Mouse (Mus musculus): ENCODE data around the gene Scn4a. TPM values are rescaled to one million over a fixed set of nuclear protein-coding genes. Genes with fewer than 3 reads are reported as not detected.
A peak's percentile ranks its signal among the peaks of the same experiment; 100 is the strongest.

The Scn4a gene
- total and polyA plus RNA-seq, 3 experiments = 11.9 to 22.8 (median 22.1) TPM

DNA sequence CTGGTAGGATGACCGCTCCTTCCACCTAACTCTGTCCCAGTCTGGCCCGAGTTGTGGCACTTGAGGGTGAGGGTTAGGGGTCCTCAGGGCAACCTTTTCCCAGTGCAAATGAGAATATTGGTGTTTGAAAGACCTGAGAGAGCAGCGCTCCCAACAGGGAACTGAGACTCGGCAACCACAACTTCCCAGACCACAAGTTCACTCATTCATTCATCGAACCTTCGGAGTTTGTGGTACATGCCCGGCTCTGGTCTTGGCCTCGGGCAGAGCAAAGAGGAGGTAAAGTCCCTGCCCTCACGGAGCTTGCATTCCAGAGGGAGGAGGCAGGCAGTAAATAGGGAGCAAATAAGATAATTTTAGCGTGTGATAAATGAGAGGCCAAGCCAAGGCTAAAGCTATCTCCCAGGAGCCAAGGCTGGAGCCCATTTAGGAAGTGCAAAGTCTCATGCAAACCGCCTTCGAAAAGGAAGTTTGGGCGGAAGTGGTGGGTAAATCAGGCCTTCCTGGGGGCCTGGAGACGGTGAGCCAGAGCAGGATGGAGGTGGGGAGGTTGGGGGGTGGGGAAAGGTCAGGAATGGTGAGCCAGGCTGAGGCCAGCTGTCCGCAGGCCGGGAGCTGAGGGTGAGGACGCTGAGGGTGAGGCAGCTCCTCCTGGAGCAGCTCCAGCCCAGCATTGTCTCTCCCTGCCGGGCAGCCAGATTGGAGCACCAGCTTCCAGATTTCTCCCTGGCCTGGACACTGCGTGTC lies 2.5 kb upstream of the Scn4a start:
- 0 out of 2 replicates have a peak overlapping the region, but pooled peaks have one; percentile 9 for H3K27ac ChIP-seq
- H3K36me3 ChIP-seq (ENCODE audit: control insufficient read depth, insufficient read depth, low read length) = no peaks in the 10 kb centered on the region
- H3K27me3 ChIP-seq (ENCODE audit: control insufficient read depth, insufficient read depth, low read length) = no peaks in the 10 kb centered on the region
- 32% methylated on average over 19 of the region's 19 CpGs for WGBS
- intact Hi-C loops (cut with DNase I) = no loop called here
- no peak overlapping the region for H3K9ac ChIP-seq (ENCODE audit: low read depth, low read length)
- TF ChIP-seq EP300 (IDR thresholded peaks at IDR 0.05; ENCODE audit: insufficient read depth, low read depth, low read length) (no peak), CTCF (IDR thresholded peaks at IDR 0.05) (no peak), POLR2A (IDR thresholded peaks at IDR 0.05; ENCODE audit: insufficient read depth, low read depth, low read length) (no peak)
- H3K4me3 ChIP-seq = no peak overlapping the region
- H3K4me1 ChIP-seq (ENCODE audit: control insufficient read depth, insufficient read depth, low read length) = peaks cover 4% of the 10 kb centered on the region; the same call in 1 of the 2 replicates
- peak in 1 of 2 experiments; percentile 43 for DNase-seq
- no peaks in the 10 kb centered on the region for H3K79me2 ChIP-seq (replicated peaks; ENCODE audit: control insufficient read depth, insufficient read depth, low read length)

DNA sequence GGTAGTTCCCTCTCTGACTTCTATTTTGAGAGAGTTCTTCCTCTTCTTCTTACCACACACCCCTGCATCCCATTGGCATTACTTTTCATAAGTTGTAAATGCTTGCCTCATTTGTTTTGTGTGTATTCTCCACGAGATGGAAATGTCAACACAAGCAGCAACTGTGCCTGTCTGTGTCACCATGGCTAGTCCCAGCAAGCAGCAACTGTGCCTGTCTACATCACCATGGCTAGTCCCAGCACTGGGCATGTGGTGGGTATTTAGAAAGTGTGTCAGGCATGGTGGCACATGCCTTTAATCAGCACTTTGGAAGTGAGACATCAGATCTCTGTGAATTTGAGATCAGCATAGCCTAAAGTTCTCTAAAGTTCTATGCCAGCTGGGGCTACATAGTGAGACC lies 1.1 kb upstream of the Scn4a start:
- TF ChIP-seq CTCF (IDR thresholded peaks at IDR 0.05) (no peak), EP300 (IDR thresholded peaks at IDR 0.05; ENCODE audit: insufficient read depth, low read depth, low read length) (no peak), POLR2A (IDR thresholded peaks at IDR 0.05; ENCODE audit: insufficient read depth, low read depth, low read length) (no peak)

DNA sequence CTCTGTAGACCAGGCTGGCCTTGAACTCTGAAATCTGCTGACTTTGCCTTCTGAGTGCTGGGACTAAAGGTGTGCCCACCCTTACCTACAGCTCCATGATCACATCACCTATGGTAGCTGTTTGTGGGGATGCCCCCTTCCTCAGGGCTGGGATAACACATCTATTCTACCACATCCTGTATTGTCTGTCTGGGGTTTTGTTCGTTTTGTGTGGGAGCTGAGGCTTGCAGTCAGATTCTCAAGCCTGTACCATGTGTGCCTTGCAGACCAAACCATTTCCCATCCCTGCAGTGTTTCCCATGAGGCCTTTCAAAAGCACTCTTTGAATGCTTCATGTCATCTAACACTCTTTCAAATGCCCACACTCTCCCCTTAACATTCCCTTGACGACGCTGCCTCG lies 1.1 kb downstream of the Scn4a start:
- Histone ChIP-seq H3K36me3 (ENCODE audit: control insufficient read depth, insufficient read depth, low read length) (no peaks in the 10 kb centered on the region), H3K4me1 (ENCODE audit: control insufficient read depth, insufficient read depth, low read length) (peaks cover 4% of the 10 kb centered on the region; the same call in 1 of the 2 replicates), H3K27me3 (ENCODE audit: control insufficient read depth, insufficient read depth, low read length) (no peaks in the 10 kb centered on the region), H3K27ac (no peak overlapping the region), H3K4me3 (no peak overlapping the region), H3K79me2 (replicated peaks; ENCODE audit: control insufficient read depth, insufficient read depth, low read length) (no peaks in the 10 kb centered on the region), H3K9ac (ENCODE audit: low read depth, low read length) (no peak overlapping the region)
- WGBS = 71% methylated on average over 4 of the region's 4 CpGs
- no peak for DNase-seq
- intact Hi-C loops (cut with DNase I) = no loop called here
- TF ChIP-seq POLR2A (IDR thresholded peaks at IDR 0.05; ENCODE audit: insufficient read depth, low read depth, low read length) (no peak), CTCF (IDR thresholded peaks at IDR 0.05) (no peak), EP300 (IDR thresholded peaks at IDR 0.05; ENCODE audit: insufficient read depth, low read depth, low read length) (no peak)

More for the DNA sequence above, 1.1 kb upstream of the Scn4a start:
- H3K27ac ChIP-seq = no peak overlapping the region
- H3K79me2 ChIP-seq (replicated peaks; ENCODE audit: control insufficient read depth, insufficient read depth, low read length) = no peaks in the 10 kb centered on the region
- intact Hi-C loops (cut with DNase I) = no loop called here
- no peak overlapping the region for H3K9ac ChIP-seq (ENCODE audit: low read depth, low read length)
- peaks cover 4% of the 10 kb centered on the region; the same call in 1 of the 2 replicates for H3K4me1 ChIP-seq (ENCODE audit: control insufficient read depth, insufficient read depth, low read length)
- H3K36me3 ChIP-seq (ENCODE audit: control insufficient read depth, insufficient read depth, low read length) = no peaks in the 10 kb centered on the region
- 50% methylated on average over 1 of the region's 1 CpGs for WGBS
- no peak overlapping the region for H3K4me3 ChIP-seq
- DNase-seq = no peak
- no peaks in the 10 kb centered on the region for H3K27me3 ChIP-seq (ENCODE audit: control insufficient read depth, insufficient read depth, low read length)

DNA sequence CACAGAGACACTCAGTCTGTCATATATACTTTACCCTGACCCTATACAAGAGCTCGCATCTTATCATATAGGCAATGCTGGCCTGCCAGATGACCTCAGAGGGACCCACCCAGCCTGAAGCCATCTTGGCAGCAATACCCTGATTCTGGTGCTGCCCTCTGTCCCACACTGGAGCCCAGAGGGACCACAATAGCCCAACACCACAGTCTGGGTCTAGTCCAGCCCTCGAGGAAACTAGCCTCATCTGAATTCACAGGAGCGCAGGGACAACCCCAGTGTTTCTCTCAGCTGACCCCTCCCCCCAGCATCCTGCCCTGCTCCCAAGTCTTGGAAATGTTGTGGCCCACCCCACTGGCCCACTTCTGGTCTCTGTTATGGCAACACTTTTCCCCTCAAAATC lies 1.8 kb downstream of the Scn4a start:
- no peak overlapping the region for H3K9ac ChIP-seq (ENCODE audit: low read depth, low read length)
- no peaks in the 10 kb centered on the region for H3K36me3 ChIP-seq (ENCODE audit: control insufficient read depth, insufficient read depth, low read length)
- no peak for DNase-seq
- H3K27me3 ChIP-seq (ENCODE audit: control insufficient read depth, insufficient read depth, low read length) = no peaks in the 10 kb centered on the region
- no peaks in the 10 kb centered on the region for H3K79me2 ChIP-seq (replicated peaks; ENCODE audit: control insufficient read depth, insufficient read depth, low read length)
- H3K4me3 ChIP-seq = no peak overlapping the region
- no peak overlapping the region for H3K27ac ChIP-seq
- H3K4me1 ChIP-seq (ENCODE audit: control insufficient read depth, insufficient read depth, low read length) = peaks cover 4% of the 10 kb centered on the region; the same call in 1 of the 2 replicates
- TF ChIP-seq POLR2A (IDR thresholded peaks at IDR 0.05; ENCODE audit: insufficient read depth, low read depth, low read length) (no peak), CTCF (IDR thresholded peaks at IDR 0.05) (no peak), EP300 (IDR thresholded peaks at IDR 0.05; ENCODE audit: insufficient read depth, low read depth, low read length) (no peak)
- intact Hi-C loops (cut with DNase I) = no loop called here
- 72% methylated on average over 3 of the region's 3 CpGs for WGBS

GRCm38 (mm10) chr11:106350853-106351252 lies 2.2 kb downstream of the Scn4a start:
- Histone ChIP-seq H3K4me1 (ENCODE audit: control insufficient read depth, insufficient read depth, low read length) (peaks cover 4% of the 10 kb centered on the region; the same call in 1 of the 2 replicates), H3K79me2 (replicated peaks; ENCODE audit: control insufficient read depth, insufficient read depth, low read length) (no peaks in the 10 kb centered on the region), H3K27ac (no peak overlapping the region), H3K27me3 (ENCODE audit: control insufficient read depth, insufficient read depth, low read length) (no peaks in the 10 kb centered on the region), H3K36me3 (ENCODE audit: control insufficient read depth, insufficient read depth, low read length) (no peaks in the 10 kb centered on the region), H3K4me3 (no peak overlapping the region), H3K9ac (ENCODE audit: low read depth, low read length) (no peak overlapping the region)
- DNase-seq = no peak
- TF ChIP-seq EP300 (IDR thresholded peaks at IDR 0.05; ENCODE audit: insufficient read depth, low read depth, low read length) (no peak), CTCF (IDR thresholded peaks at IDR 0.05) (no peak), POLR2A (IDR thresholded peaks at IDR 0.05; ENCODE audit: insufficient read depth, low read depth, low read length) (no peak)
- intact Hi-C loops (cut with DNase I) = no loop called here
- WGBS = 84% methylated on average over 5 of the region's 5 CpGs

- intact Hi-C loops (cut with DNase I) = no loop called here
- H3K9ac ChIP-seq (ENCODE audit: low read depth, low read length) = no peak overlapping the region
- no peaks in the 10 kb centered on the region for H3K36me3 ChIP-seq (ENCODE audit: control insufficient read depth, insufficient read depth, low read length)
- WGBS = 65% methylated on average over 6 of the region's 6 CpGs
- no peak overlapping the region for H3K4me3 ChIP-seq
- no peak overlapping the region for H3K27ac ChIP-seq
- peaks cover 2% of the 10 kb centered on the region; the same call in 1 of the 2 replicates for H3K4me1 ChIP-seq (ENCODE audit: control insufficient read depth, insufficient read depth, low read length)
- DNase-seq = no peak
- TF ChIP-seq EP300 (IDR thresholded peaks at IDR 0.05; ENCODE audit: insufficient read depth, low read depth, low read length) = no peak
- H3K27me3 ChIP-seq (ENCODE audit: control insufficient read depth, insufficient read depth, low read length) = no peaks in the 10 kb centered on the region
- H3K79me2 ChIP-seq (replicated peaks; ENCODE audit: control insufficient read depth, insufficient read depth, low read length) = no peaks in the 10 kb centered on the region
Measured at GRCm38 (mm10) chr11:106349772-106350171, 3.3 kb downstream of the Scn4a start.
